Mouse (Mus musculus) C2C12 (cell line): ENCODE data around the gene Kcnma1. TPM values are rescaled to one million over a fixed set of nuclear protein-coding genes. Genes with fewer than 3 reads are reported as not detected.
A peak's percentile ranks its signal among the peaks of the same experiment; 100 is the strongest.

Experiments used
- H3K27me3 ChIP-seq: one replicate; pipeline ENCODE4 v1.6.1; 2011; ENCODE audit not compliant: control insufficient read depth, insufficient read depth, insufficient read length
- H3K36me3 ChIP-seq: one replicate; pipeline ENCODE4 v1.6.1; 2011; ENCODE audit not compliant: control insufficient read depth, insufficient read depth
- H3K4me3 ChIP-seq: one replicate; pipeline ENCODE4 v1.5.1; 2011; ENCODE audit warnings: mild to moderate bottlenecking, control low read depth; ENCODE audit not compliant: poor library complexity, insufficient read depth, severe bottlenecking
- H3K79me2 ChIP-seq: one replicate; pipeline ENCODE4 v1.6.1; 2011; ENCODE audit not compliant: control insufficient read depth, insufficient read depth
- H3K79me3 ChIP-seq: one replicate; pipeline ENCODE4 v1.6.1; 2011; ENCODE audit warnings: low read depth, control low read depth
- H3ac ChIP-seq: one replicate; pipeline ENCODE3; 2011; ENCODE audit warnings: low read depth; ENCODE audit not compliant: control insufficient read depth, insufficient read length
- CEBPB ChIP-seq: IDR thresholded peaks from one replicate; pipeline ENCODE4 v1.6.1; 2011; ENCODE audit warnings: low read depth, mild to moderate bottlenecking, control low read depth, moderate library complexity
- CTCF ChIP-seq: IDR thresholded peaks from one replicate; pipeline ENCODE4 v1.5.1; 2011; ENCODE audit not compliant: control insufficient read depth, insufficient read depth, insufficient read length
- FOSL1 ChIP-seq: IDR thresholded peaks from one replicate; pipeline ENCODE4 v1.8.0; 2011; ENCODE audit warnings: mild to moderate bottlenecking, low read length; ENCODE audit not compliant: poor library complexity, insufficient read depth, severe bottlenecking
- MAX ChIP-seq: IDR thresholded peaks from one replicate; pipeline ENCODE4 v1.6.1; 2011; ENCODE audit warnings: mild to moderate bottlenecking, control low read depth
- MYOD1 ChIP-seq: IDR thresholded peaks from one replicate; pipeline ENCODE4 v1.6.1; 2011; ENCODE audit warnings: low read depth; ENCODE audit not compliant: control insufficient read depth, insufficient read length
- MYOG ChIP-seq: IDR thresholded peaks from one replicate; pipeline ENCODE4 v1.6.1; 2011; ENCODE audit not compliant: control insufficient read depth, insufficient read length; ENCODE audit errors: extremely low read depth
- USF1 ChIP-seq: IDR thresholded peaks from one replicate; pipeline ENCODE4 v1.6.1; 2011; ENCODE audit warnings: low read depth, mild to moderate bottlenecking, control low read depth, moderate library complexity
- polyA plus RNA-seq: library from polyadenylated mRNA; unstranded; fragments of >200 nt; fragmentation: generic; extraction: Trizol; gene quantifications from one replicate; pipeline ENCODE4 v1.2.1, GENCODE M21; 2012; ENCODE audit warnings: missing spikeins

Kcnma1 gene
- polyA plus RNA-seq, 1 experiment: not detected

- H3K79me2 ChIP-seq: no peaks in the 10 kb centered on the region
- H3ac ChIP-seq: no peak overlapping the region
- TF ChIP-seq MAX (no peak), CEBPB (no peak), MYOD1 (no peak), FOSL1 (no peak), USF1 (no peak), CTCF (no peak), MYOG (no peak)
- no peaks in the 10 kb centered on the region for H3K36me3 ChIP-seq
- H3K4me3 ChIP-seq: no peak overlapping the region
- H3K79me3 ChIP-seq: no peaks in the 10 kb centered on the region
- H3K27me3 ChIP-seq: peaks cover 25% of the 10 kb centered on the region
These were observed 21.4 kb upstream of the Kcnma1 start for GRCm38 (mm10) chr14:24035486-24036207.

- H3K4me3 ChIP-seq: no peak overlapping the region
- H3K79me2 ChIP-seq: no peaks in the 10 kb centered on the region
- peaks cover 24% of the 10 kb centered on the region for H3K27me3 ChIP-seq
- H3K36me3 ChIP-seq: no peaks in the 10 kb centered on the region
- H3K79me3 ChIP-seq: no peaks in the 10 kb centered on the region
- TF ChIP-seq FOSL1 (no peak), MYOD1 (no peak), MAX (no peak), USF1 (no peak), CTCF (no peak), CEBPB (no peak), MYOG (no peak)
- H3ac ChIP-seq: no peak overlapping the region
These were observed 18.6 kb upstream of the Kcnma1 start for GRCm38 (mm10) chr14:24032876-24033389.

GRCm38 (mm10) chr14:24032201-24032600 is 17.9 kb upstream of the Kcnma1 start:
- Histone ChIP-seq H3K36me3 (no peaks in the 10 kb centered on the region), H3K27me3 (peaks cover 23% of the 10 kb centered on the region), H3K4me3 (no peak overlapping the region), H3K79me2 (no peaks in the 10 kb centered on the region), H3K79me3 (no peaks in the 10 kb centered on the region), H3ac (no peak overlapping the region)
- no peak for TF ChIP-seq MYOD1
- TF ChIP-seq FOSL1: no peak
- TF ChIP-seq CEBPB: no peak
- no peak for TF ChIP-seq MYOG
- TF ChIP-seq CTCF: no peak
- TF ChIP-seq MAX: no peak
- no peak for TF ChIP-seq USF1

- TF ChIP-seq MYOG (no peak), CEBPB (no peak), CTCF (no peak), USF1 (no peak), MYOD1 (no peak)
- H3K79me3 ChIP-seq: no peaks in the 10 kb centered on the region
- no peaks in the 10 kb centered on the region for H3K36me3 ChIP-seq
- H3K79me2 ChIP-seq: no peaks in the 10 kb centered on the region
- H3ac ChIP-seq: no peak overlapping the region
- peaks cover 22% of the 10 kb centered on the region for H3K27me3 ChIP-seq
- H3K4me3 ChIP-seq: no peak overlapping the region
These were observed 6.4 kb upstream of the Kcnma1 start for GRCm38 (mm10) chr14:24020718-24021117.

- no peaks in the 10 kb centered on the region for H3K79me3 ChIP-seq
- no peak for TF ChIP-seq CEBPB
- no peak for TF ChIP-seq MYOD1
- no peak for TF ChIP-seq FOSL1
- no peak for TF ChIP-seq MAX
- TF ChIP-seq USF1: no peak
- no peak for TF ChIP-seq MYOG
- no peak for TF ChIP-seq CTCF
- H3K36me3 ChIP-seq: no peaks in the 10 kb centered on the region
- no peak overlapping the region for H3K4me3 ChIP-seq
- H3ac ChIP-seq: no peak overlapping the region
- H3K79me2 ChIP-seq: no peaks in the 10 kb centered on the region
- H3K27me3 ChIP-seq: peaks cover 28% of the 10 kb centered on the region
These were observed 4.3 kb downstream of the Kcnma1 start for GRCm38 (mm10) chr14:24009978-24010377.

- Histone ChIP-seq H3K4me3 (no peak overlapping the region), H3K79me3 (no peaks in the 10 kb centered on the region), H3K27me3 (peaks cover 43% of the 10 kb centered on the region), H3ac (no peak overlapping the region), H3K36me3 (no peaks in the 10 kb centered on the region), H3K79me2 (no peaks in the 10 kb centered on the region)
- TF ChIP-seq CTCF (peak; percentile 38), CEBPB (no peak)
These were observed 6.0 kb downstream of the Kcnma1 start for GRCm38 (mm10) chr14:24008252-24008651.
